Mouse (Mus musculus) kidney, embryonic 14.5 days (tissue): ENCODE data around the gene Dgke. TPM values are rescaled to one million over a fixed set of nuclear protein-coding genes. Genes with fewer than 3 reads are reported as not detected.
A peak's percentile ranks its signal among the peaks of the same experiment; 100 is the strongest.

Experiments used
- ATAC-seq: fragments of 200-750 bp; cut with Nextera tagmentation; 2 replicates; pipeline ENCODE4 v1.8.0; 2017; ENCODE audit warnings: moderate number of reproducible peaks, mild to moderate bottlenecking, moderate TSS enrichment, moderate library complexity; ENCODE audit not compliant: low FRiP score, low TSS enrichment
- H3K27ac ChIP-seq: fragments of 300-500 bp; sonication (generic); 2 replicates; pipeline ENCODE4 v1.5.1; 2014; ENCODE audit warnings: low read depth, mild to moderate bottlenecking, low read length, moderate library complexity, mixed read lengths
- H3K27me3 ChIP-seq: fragments of 300-500 bp; sonication (generic); 2 replicates; pipeline ENCODE4 v1.6.1; 2014; ENCODE audit warnings: mild to moderate bottlenecking, low read length; ENCODE audit not compliant: control insufficient read depth, insufficient read depth
- H3K36me3 ChIP-seq: fragments of 300-500 bp; sonication (generic); 2 replicates; pipeline ENCODE4 v1.6.1; 2014; ENCODE audit warnings: low read length, mixed read lengths; ENCODE audit not compliant: control insufficient read depth, insufficient read depth
- H3K4me1 ChIP-seq: fragments of 300-500 bp; sonication (generic); 2 replicates; pipeline ENCODE4 v1.6.1; 2014; ENCODE audit warnings: low read length, mixed read lengths; ENCODE audit not compliant: control insufficient read depth, insufficient read depth
- H3K4me2 ChIP-seq: fragments of 300-500 bp; sonication (generic); replicated peaks from 2 replicates; pipeline ENCODE4 v1.6.1; 2014; ENCODE audit warnings: low read depth, mild to moderate bottlenecking, low read length
- H3K4me3 ChIP-seq: fragments of 300-500 bp; sonication (generic); 2 replicates; pipeline ENCODE4 v1.5.1; 2014; ENCODE audit warnings: mild to moderate bottlenecking, low read length
- H3K9ac ChIP-seq: fragments of 300-500 bp; sonication (generic); 2 replicates; pipeline ENCODE4 v1.6.1; 2014; ENCODE audit warnings: low read depth, mild to moderate bottlenecking, low read length, moderate library complexity
- H3K9me3 ChIP-seq: fragments of 300-500 bp; sonication (generic); 2 replicates; pipeline ENCODE4 v1.6.1; 2016; ENCODE audit warnings: low read length; ENCODE audit not compliant: control insufficient read depth
- WGBS: fragments of 180-500 bp; shearing (Covaris S2); extraction: QIAGEN DNeasy Blood & Tissue Kit; methylation state at CpG from one replicate; pipeline ENCODE4 v1.1.7; 2014; 5-methylcytosine and 5-hydroxymethylcytosine counted together
- polyA plus RNA-seq: library from polyadenylated mRNA; unstranded; fragments of >200 nt; fragmentation: Nextera tagmentation; extraction: Ambion mirVana; gene quantifications from 2 replicates; pipeline ENCODE4 v1.2.1, GENCODE M21; 2014

Dgke gene
- polyA plus RNA-seq, 1 experiment from 2014 or later: 5.3 TPM

GRCm38 (mm10) chr11:89035552-89035951 lies 31.1 kb downstream of the Dgke start:
- WGBS: 76% methylated on average over 3 of the region's 3 CpGs
- H3K9ac ChIP-seq: no peak overlapping the region
- no peak overlapping the region for H3K4me2 ChIP-seq
- H3K4me1 ChIP-seq: no peaks in the 10 kb centered on the region
- ATAC-seq: no peak
- peaks cover 20% of the 10 kb centered on the region for H3K36me3 ChIP-seq
- H3K27ac ChIP-seq: no peak overlapping the region
- no peaks in the 10 kb centered on the region for H3K27me3 ChIP-seq
- no peaks in the 10 kb centered on the region for H3K9me3 ChIP-seq
- H3K4me3 ChIP-seq: no peak overlapping the region

GRCm38 (mm10) chr11:89034592-89034991 lies 32.1 kb downstream of the Dgke start:
- H3K36me3 ChIP-seq: peaks cover 11% of the 10 kb centered on the region; the same call in 1 of the 2 replicates
- H3K4me3 ChIP-seq: no peak overlapping the region
- no peak overlapping the region for H3K27ac ChIP-seq
- H3K9me3 ChIP-seq: no peaks in the 10 kb centered on the region
- no peak overlapping the region for H3K4me2 ChIP-seq
- no peaks in the 10 kb centered on the region for H3K27me3 ChIP-seq
- ATAC-seq: no peak
- H3K4me1 ChIP-seq: no peaks in the 10 kb centered on the region
- no peak overlapping the region for H3K9ac ChIP-seq

- no peak overlapping the region for H3K9ac ChIP-seq
- WGBS: 31% methylated on average over 1 of the region's 1 CpGs
Observed at GRCm38 (mm10) chr11:89031189-89031588, 35.5 kb downstream of the Dgke start.

GRCm38 (mm10) chr11:89030552-89030951 lies 36.1 kb downstream of the Dgke start:
- Histone ChIP-seq H3K27ac (no peak overlapping the region), H3K4me1 (no peaks in the 10 kb centered on the region), H3K27me3 (no peaks in the 10 kb centered on the region), H3K4me3 (no peak overlapping the region), H3K9ac (no peak overlapping the region), H3K36me3 (no peaks in the 10 kb centered on the region), H3K4me2 (no peak overlapping the region), H3K9me3 (no peaks in the 10 kb centered on the region)
- WGBS: 73% methylated on average over 6 of the region's 6 CpGs
- ATAC-seq: no peak

More at GRCm38 (mm10) chr11:89031189-89031588, 35.5 kb downstream of the Dgke start:
- no peak overlapping the region for H3K27ac ChIP-seq
- no peaks in the 10 kb centered on the region for H3K36me3 ChIP-seq
- no peaks in the 10 kb centered on the region for H3K27me3 ChIP-seq
- H3K4me2 ChIP-seq: no peak overlapping the region
- ATAC-seq: no peak
- no peaks in the 10 kb centered on the region for H3K4me1 ChIP-seq
- no peak overlapping the region for H3K4me3 ChIP-seq
- H3K9me3 ChIP-seq: no peaks in the 10 kb centered on the region

GRCm38 (mm10) chr11:89028871-89029405 lies 37.7 kb downstream of the Dgke start:
- WGBS: 54% methylated on average over 10 of the region's 10 CpGs
- 0 out of 2 replicates have a peak, but pooled peaks cover 5% of the 10 kb centered on the region for H3K4me1 ChIP-seq
- no peak for ATAC-seq
- H3K4me3 ChIP-seq: no peak overlapping the region
- H3K27ac ChIP-seq: peak overlapping the region; percentile 42; the same call in 1 of the 2 replicates
- no peaks in the 10 kb centered on the region for H3K36me3 ChIP-seq
- no peaks in the 10 kb centered on the region for H3K9me3 ChIP-seq
- H3K27me3 ChIP-seq: no peaks in the 10 kb centered on the region
- no peak overlapping the region for H3K4me2 ChIP-seq
- no peak overlapping the region for H3K9ac ChIP-seq

- 66% methylated on average over 10 of the region's 10 CpGs for WGBS
- no peaks in the 10 kb centered on the region for H3K27me3 ChIP-seq
- H3K4me2 ChIP-seq: no peak overlapping the region
- H3K4me3 ChIP-seq: no peak overlapping the region
- no peaks in the 10 kb centered on the region for H3K36me3 ChIP-seq
- 0 out of 2 replicates have a peak, but pooled peaks cover 5% of the 10 kb centered on the region for H3K4me1 ChIP-seq
- H3K9ac ChIP-seq: no peak overlapping the region
- ATAC-seq: no peak
- H3K27ac ChIP-seq: no peak overlapping the region
- H3K9me3 ChIP-seq: no peaks in the 10 kb centered on the region
Observed at GRCm38 (mm10) chr11:89027955-89028361, 38.7 kb downstream of the Dgke start.

- Histone ChIP-seq H3K36me3 (no peaks in the 10 kb centered on the region), H3K27me3 (no peaks in the 10 kb centered on the region), H3K9ac (no peak overlapping the region), H3K4me2 (no peak overlapping the region), H3K4me3 (no peak overlapping the region), H3K27ac (no peak overlapping the region), H3K9me3 (no peaks in the 10 kb centered on the region), H3K4me1 (0 out of 2 replicates have a peak, but pooled peaks cover 5% of the 10 kb centered on the region)
- 94% methylated on average over 3 of the region's 3 CpGs for WGBS
- ATAC-seq: no peak
Observed at GRCm38 (mm10) chr11:89026117-89026516, 40.5 kb downstream of the Dgke start.

- no peak overlapping the region for H3K4me2 ChIP-seq
- 0 out of 2 replicates have a peak, but pooled peaks cover 5% of the 10 kb centered on the region for H3K4me1 ChIP-seq
- ATAC-seq: no peak
- H3K9me3 ChIP-seq: no peaks in the 10 kb centered on the region
- H3K9ac ChIP-seq: no peak overlapping the region
- H3K4me3 ChIP-seq: no peak overlapping the region
- no peak overlapping the region for H3K27ac ChIP-seq
- no peaks in the 10 kb centered on the region for H3K36me3 ChIP-seq
- 74% methylated on average over 3 of the region's 3 CpGs for WGBS
- no peaks in the 10 kb centered on the region for H3K27me3 ChIP-seq
Observed at GRCm38 (mm10) chr11:89025603-89026002, 41.0 kb downstream of the Dgke start.

- 0 out of 2 replicates have a peak, but pooled peaks cover 5% of the 10 kb centered on the region for H3K4me1 ChIP-seq
- WGBS: 42% methylated on average over 11 of the region's 11 CpGs
- peak; percentile 71 for ATAC-seq
- H3K9me3 ChIP-seq: no peaks in the 10 kb centered on the region
- H3K9ac ChIP-seq: no peak overlapping the region
- no peak overlapping the region for H3K4me2 ChIP-seq
- H3K27me3 ChIP-seq: no peaks in the 10 kb centered on the region
- no peaks in the 10 kb centered on the region for H3K36me3 ChIP-seq
- peak overlapping the region; percentile 73 for H3K27ac ChIP-seq
- H3K4me3 ChIP-seq: no peak overlapping the region
Observed at GRCm38 (mm10) chr11:89024181-89024881, 42.3 kb downstream of the Dgke start.
